Mouse (Mus musculus) ES-E14 (cell line): ENCODE data around the gene Matn3. TPM values are rescaled to one million over a fixed set of nuclear protein-coding genes. Genes with fewer than 3 reads are reported as not detected.
A peak's percentile ranks its signal among the peaks of the same experiment; 100 is the strongest.

ENCODE experiments used
- DNase-seq: peaks from one replicate; pipeline ENCODE4 v3.0.0-alpha.2; 2013; ENCODE audit warnings: low read depth, low spot score
- H3K27ac ChIP-seq: 2 replicates; pipeline ENCODE4 v1.5.1; 2012; ENCODE audit warnings: low read depth, mild to moderate bottlenecking, low read length, moderate library complexity, mixed read lengths; ENCODE audit not compliant: poor library complexity, insufficient read depth, severe bottlenecking
- H3K36me3 ChIP-seq: 2 replicates; pipeline ENCODE4 v1.6.1; 2012; ENCODE audit warnings: mild to moderate bottlenecking, low read length, moderate library complexity, mixed read lengths; ENCODE audit not compliant: control insufficient read depth, poor library complexity, insufficient read depth, severe bottlenecking
- H3K4me1 ChIP-seq, 2 experiments: fragments of 150-350 bp in 1 of 2; sonication (generic) in 1 of 2; 2 replicates each; pipeline ENCODE4 v1.6.1; 2012; ENCODE audit warnings: low read length in 2 of 2, mild to moderate bottlenecking in 1 of 2, mixed read lengths in 1 of 2; ENCODE audit not compliant: control insufficient read depth in 2 of 2, insufficient read depth in 2 of 2, poor library complexity in 1 of 2
- H3K4me3 ChIP-seq, 2 experiments: fragments of 150-350 bp in 1 of 2; sonication (generic) in 1 of 2; 2 replicates each; pipeline ENCODE4 v1.5.1; 2012; ENCODE audit warnings: low read length in 2 of 2, low read depth in 1 of 2, mild to moderate bottlenecking in 1 of 2, mixed read lengths in 1 of 2; ENCODE audit not compliant: insufficient read depth in 1 of 2, poor library complexity in 1 of 2, severe bottlenecking in 1 of 2
- H3K9ac ChIP-seq: 2 replicates; pipeline ENCODE4 v1.6.1; 2012; ENCODE audit warnings: low read depth, mild to moderate bottlenecking, low read length, mixed read lengths; ENCODE audit not compliant: poor library complexity, insufficient read depth, severe bottlenecking
- H3K9me3 ChIP-seq: fragments of 150-350 bp; sonication (generic); 2 replicates; pipeline ENCODE4 v1.6.1; 2012; ENCODE audit warnings: low read depth, mild to moderate bottlenecking, low read length; ENCODE audit not compliant: control insufficient read depth, insufficient read depth
- CHD2 ChIP-seq: IDR thresholded peaks from 2 replicates; pipeline ENCODE4 v1.6.1; 2014; ENCODE audit warnings: mild to moderate bottlenecking, low read depth, low read length, inconsistent platforms
- HCFC1 ChIP-seq: IDR thresholded peaks from 2 replicates; pipeline ENCODE4 v1.6.1; 2012; ENCODE audit warnings: low read length, inconsistent platforms, borderline replicate concordance; ENCODE audit not compliant: insufficient read depth
- MAFK ChIP-seq: IDR thresholded peaks from 2 replicates; pipeline ENCODE4 v1.6.1; 2014; ENCODE audit warnings: mild to moderate bottlenecking, low read depth, low read length, inconsistent platforms; ENCODE audit not compliant: insufficient read depth
- ZC3H11A ChIP-seq: IDR thresholded peaks from 2 replicates; pipeline ENCODE4 v1.6.1; 2012; ENCODE audit warnings: low read depth, mild to moderate bottlenecking, inconsistent platforms, low read length, borderline replicate concordance
- ZNF384 ChIP-seq: IDR thresholded peaks from 2 replicates; pipeline ENCODE4 v1.6.1; 2012; ENCODE audit warnings: low read depth, low read length, inconsistent platforms
- in situ Hi-C, 2 experiments: fragments of 600-800 bp; cut with MboI; formaldehyde crosslinking; loops; one replicate each; pipeline ENCODE4 v1.15.1; 2025; ENCODE audit warnings: low sequenced_read_pairs in 2 of 2, inconsistent platforms in 1 of 2; ENCODE audit not compliant: unreplicated experiment in 2 of 2
- total RNA-seq: library from RNA; depleted of rRNA; stranded (reverse); fragments of 300-350 nt; gene quantifications from 2 replicates; pipeline ENCODE4 v1.2.3, GENCODE M21; 2012; rRNA removed

Matn3 gene
- total RNA-seq, 1 experiment, result 2.5 TPM

DNA sequence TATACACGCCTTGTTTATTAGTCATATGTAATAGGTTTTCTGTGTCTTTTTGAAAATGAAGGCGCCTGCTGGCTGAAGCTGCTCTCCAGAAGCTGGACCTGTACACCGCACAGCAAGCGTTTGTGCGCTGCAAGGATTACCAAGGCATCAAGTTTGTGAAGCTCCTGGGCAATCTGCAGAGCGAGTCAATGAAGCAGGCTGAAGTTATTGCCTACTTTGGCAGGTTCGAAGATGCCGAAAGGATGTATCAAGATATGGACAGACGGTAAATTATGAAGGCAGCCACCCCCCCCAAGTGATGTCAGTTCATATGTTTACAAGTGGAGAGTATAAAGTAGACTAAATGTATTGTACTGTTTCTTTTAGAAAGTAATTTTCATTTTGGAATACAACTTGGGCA lies 68.6 kb downstream of the Matn3 start:
- in situ Hi-C loops, result loop anchor here in 1 of 2 experiments (25.0 kb wide), 1 partner anchor 254 kb away; the partner anchor contains the start of gene Sdc1
- peaks cover 7% of the 10 kb centered on the region for H3K36me3 ChIP-seq
- H3K4me3 ChIP-seq, result no peak overlapping the region
- no peak overlapping the region for H3K9ac ChIP-seq
- DNase-seq, result no peak
- TF ChIP-seq ZNF384, result no peak
- no peak for TF ChIP-seq ZC3H11A
- no peak for TF ChIP-seq MAFK
- TF ChIP-seq CHD2, result no peak
- no peak for TF ChIP-seq HCFC1
- peaks cover 0 to 2% of the 10 kb centered on the region in 2 experiments; a peak in 1 of 4 replicates for H3K4me1 ChIP-seq
- no peaks in the 10 kb centered on the region for H3K9me3 ChIP-seq
- H3K27ac ChIP-seq, result no peak overlapping the region

DNA sequence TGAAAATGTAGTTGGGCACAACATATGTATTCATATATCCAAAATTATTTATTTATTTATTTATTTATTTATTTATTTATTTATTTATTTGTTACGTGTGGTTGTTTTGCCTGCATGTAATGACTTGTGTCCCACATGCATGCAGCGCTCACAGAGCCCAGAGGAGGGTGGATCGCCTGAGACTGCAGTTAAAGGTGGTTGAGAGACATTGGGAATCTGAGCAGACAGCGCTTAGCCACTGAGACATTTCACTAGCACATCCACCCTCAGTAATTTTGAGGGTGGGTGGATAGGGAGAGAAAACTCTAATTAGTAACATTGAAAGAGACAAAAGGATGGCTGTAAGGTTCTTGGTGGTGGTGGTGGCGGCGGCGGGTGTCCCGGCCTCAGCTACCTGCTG lies 72.7 kb downstream of the Matn3 start:
- in situ Hi-C loops, result loop anchor here in 1 of 2 experiments (25.0 kb wide), 1 partner anchor 258 kb away; the partner anchor contains the start of gene Sdc1
- peaks cover 0 to 2% of the 10 kb centered on the region in 2 experiments; a peak in 1 of 4 replicates for H3K4me1 ChIP-seq
- no peak overlapping the region for H3K27ac ChIP-seq
- no peak for TF ChIP-seq CHD2
- TF ChIP-seq ZNF384, result no peak
- no peak for TF ChIP-seq ZC3H11A
- no peak for TF ChIP-seq MAFK
- TF ChIP-seq HCFC1, result no peak
- peaks cover 7% of the 10 kb centered on the region for H3K36me3 ChIP-seq
- H3K4me3 ChIP-seq, result no peak overlapping the region
- no peaks in the 10 kb centered on the region for H3K9me3 ChIP-seq
- no peak for DNase-seq
- peak overlapping the region; percentile 22; the same call in 1 of the 2 replicates for H3K9ac ChIP-seq

DNA sequence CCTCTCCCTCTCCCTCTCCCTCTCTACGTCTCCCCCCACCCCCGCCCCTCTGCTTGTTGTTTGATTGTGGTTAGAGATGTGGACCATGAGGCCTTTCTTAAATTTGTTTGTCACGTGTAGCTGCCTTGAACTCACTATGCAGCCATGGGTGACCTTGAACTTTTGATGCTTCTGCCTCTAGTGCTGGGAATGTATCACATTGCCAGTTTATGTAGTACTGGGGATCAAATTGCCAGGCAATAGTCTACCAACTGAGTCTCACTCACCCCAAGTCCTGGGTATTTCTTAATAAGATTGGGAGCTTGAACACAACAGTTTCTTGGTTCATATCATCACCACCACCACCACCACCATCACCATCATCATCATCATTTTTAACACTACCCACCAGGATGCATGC lies 73.3 kb downstream of the Matn3 start:
- no peaks in the 10 kb centered on the region for H3K9me3 ChIP-seq
- no peak overlapping the region for H3K27ac ChIP-seq
- H3K9ac ChIP-seq, result no peak overlapping the region
- no peak overlapping the region for H3K4me3 ChIP-seq
- in situ Hi-C loops, result loop anchor here in 1 of 2 experiments (25.0 kb wide), 1 partner anchor 259 kb away; the partner anchor contains the start of gene Sdc1
- peaks cover 5% of the 10 kb centered on the region; the same call in 1 of the 2 replicates for H3K36me3 ChIP-seq
- no peak for DNase-seq
- TF ChIP-seq CHD2 (no peak), HCFC1 (no peak), ZC3H11A (no peak), ZNF384 (no peak), MAFK (no peak)
- H3K4me1 ChIP-seq, result peaks cover 0 to 2% of the 10 kb centered on the region in 2 experiments; a peak in 1 of 4 replicates

Other genes starting within 250 kb of the Matn3 start
- 70.7 and 112 TPM in 2 replicates for gene Sdc1, start 176.6 kb upstream of the Matn3 start, total RNA-seq
- 238 and 248 TPM in 2 replicates for gene Laptm4a, start 26.3 kb upstream of the Matn3 start, total RNA-seq
- gene Wdr35, start 26.0 kb downstream of the Matn3 start, total RNA-seq, result 22.3 and 27.1 TPM in 2 replicates
- 4.7 and 6.7 TPM in 2 replicates for gene Ttc32, start 82.1 kb downstream of the Matn3 start, total RNA-seq